Mouse (Mus musculus) lung, postnatal 4 days (tissue): Measurements from ENCODE around the gene Sltm.
"Not testable (repeated sequence)": the region's sequence is repeated elsewhere in the genome, so short reads cannot be mapped to it uniquely, and the experiment has no call there.

Experiments
- DNase-seq, 2 experiments: peaks; one replicate each; pipeline ENCODE4 v3.0.0; 2021

Sltm gene

GRCm38 (mm10) chr9:70542305-70543041 is at the start of gene Sltm:
Gene Sltm, plus strand, starts transcription at chr9:70542754.
- peak; percentile 99 to 100 for DNase-seq

- no peak for DNase-seq
These were observed 49.5 kb upstream of the Sltm start for GRCm38 (mm10) chr9:70493038-70493437.

- DNase-seq: no peak
These were observed 45.6 kb upstream of the Sltm start for GRCm38 (mm10) chr9:70496990-70497389.

- no peak for DNase-seq
These were observed 40.1 kb upstream of the Sltm start for GRCm38 (mm10) chr9:70502284-70503014.

- peak; percentile 79 to 83 for DNase-seq
These were observed 39.4 kb upstream of the Sltm start for GRCm38 (mm10) chr9:70503015-70503603.

- DNase-seq: peak; percentile 98 to 99
These were observed 38.9 kb upstream of the Sltm start, which contains the start of gene Rnf111 for GRCm38 (mm10) chr9:70503626-70504041. Gene Rnf111, minus strand, starts transcription at chr9:70503725.

GRCm38 (mm10) chr9:70506186-70506585 is 36.4 kb upstream of the Sltm start:
- DNase-seq: no peak

GRCm38 (mm10) chr9:70506787-70507186 is 35.8 kb upstream of the Sltm start:
- no peak for DNase-seq

- peak; percentile 8 to 29 for DNase-seq
These were observed 32.5 kb upstream of the Sltm start for GRCm38 (mm10) chr9:70509906-70510525.

GRCm38 (mm10) chr9:70510998-70511583 is 31.5 kb upstream of the Sltm start:
- peak in 1 of 2 experiments; percentile 11 for DNase-seq

GRCm38 (mm10) chr9:70511681-70512080 is 30.9 kb upstream of the Sltm start:
- no peak for DNase-seq

GRCm38 (mm10) chr9:70520651-70521050 is 21.9 kb upstream of the Sltm start:
- DNase-seq: no peak

GRCm38 (mm10) chr9:70523813-70524212 is 18.7 kb upstream of the Sltm start:
- DNase-seq: no peak

- no peak for DNase-seq
These were observed 18.2 kb upstream of the Sltm start for GRCm38 (mm10) chr9:70524366-70524765.

GRCm38 (mm10) chr9:70533328-70533727 is 9.2 kb upstream of the Sltm start:
- DNase-seq: no peak

GRCm38 (mm10) chr9:70541584-70541983 is 970 bp upstream of the Sltm start:
- DNase-seq: no peak

- peak; percentile 76 to 83 for DNase-seq
These were observed 710 bp downstream of the Sltm start for GRCm38 (mm10) chr9:70543048-70543880.

- no peak for DNase-seq
These were observed 1.4 kb downstream of the Sltm start for GRCm38 (mm10) chr9:70543985-70544384.

GRCm38 (mm10) chr9:70544831-70545230 is 2.3 kb downstream of the Sltm start:
- DNase-seq: no peak

GRCm38 (mm10) chr9:70546576-70546975 is 4.0 kb downstream of the Sltm start:
- not testable (repeated sequence) for DNase-seq

- DNase-seq: no peak
These were observed 5.8 kb downstream of the Sltm start for GRCm38 (mm10) chr9:70548304-70548703.

- DNase-seq: no peak
These were observed 9.0 kb downstream of the Sltm start for GRCm38 (mm10) chr9:70551524-70551923.
